Mouse (Mus musculus) monocyte, adult 2 months (primary cell): Measurements from ENCODE around the gene Fbxw9.
A peak's percentile ranks its signal among the peaks of the same experiment; 100 is the strongest.
"Not testable (repeated sequence)": the region's sequence is repeated elsewhere in the genome, so short reads cannot be mapped to it uniquely, and the experiment has no call there.

Experiments
- DNase-seq, 2 experiments: peaks; one replicate each; pipeline ENCODE4 v3.0.0; 2022; ENCODE audit warnings: low spot score in 2 of 2, low read depth in 1 of 2

The Fbxw9 gene

GRCm38 (mm10) chr8:85082169-85082568 lies 22.3 kb downstream of the Fbxw9 start:
- DNase-seq = not testable (repeated sequence)

GRCm38 (mm10) chr8:85083108-85083813 lies 23.4 kb downstream of the Fbxw9 start, which contains the start of gene Man2b1:
Gene Man2b1, plus strand, starts transcription at chr8:85083270.
- DNase-seq = peak; percentile 62 to 83

GRCm38 (mm10) chr8:85084633-85085032 lies 24.8 kb downstream of the Fbxw9 start:
- DNase-seq = peak; percentile 39 to 50

- DNase-seq = no peak
These were observed 26.4 kb downstream of the Fbxw9 start for GRCm38 (mm10) chr8:85086238-85086637.

- DNase-seq = no peak
These were observed 28.9 kb downstream of the Fbxw9 start for GRCm38 (mm10) chr8:85088771-85089170.

- DNase-seq = no peak
These were observed 31.0 kb downstream of the Fbxw9 start for GRCm38 (mm10) chr8:85090856-85091255.

GRCm38 (mm10) chr8:85091526-85092090 lies 31.8 kb downstream of the Fbxw9 start:
- no peak for DNase-seq

- no peak for DNase-seq
These were observed 35.2 kb downstream of the Fbxw9 start for GRCm38 (mm10) chr8:85095051-85095450.

- DNase-seq = no peak
These were observed 35.7 kb downstream of the Fbxw9 start for GRCm38 (mm10) chr8:85095566-85095965.

- no peak for DNase-seq
These were observed 36.3 kb downstream of the Fbxw9 start for GRCm38 (mm10) chr8:85096196-85096595.

- DNase-seq = no peak
These were observed 37.0 kb downstream of the Fbxw9 start for GRCm38 (mm10) chr8:85096850-85097249.

GRCm38 (mm10) chr8:85100076-85100665 lies 40.3 kb downstream of the Fbxw9 start:
- no peak for DNase-seq

- DNase-seq = no peak
These were observed 53.4 kb downstream of the Fbxw9 start for GRCm38 (mm10) chr8:85113241-85113640.

- no peak for DNase-seq
These were observed 55.6 kb downstream of the Fbxw9 start for GRCm38 (mm10) chr8:85115501-85115900.
